Mouse (Mus musculus): ENCODE data around the gene Aqp8. TPM values are rescaled to one million over a fixed set of nuclear protein-coding genes. Genes with fewer than 3 reads are reported as not detected.

Aqp8 gene
- total RNA-seq, 2 experiments from 2014 or later = not detected

- 0 out of 2 replicates have a peak, but pooled peaks have one; percentile 20 for ATAC-seq (replicated peaks; ENCODE audit: low FRiP score, poor library complexity, severe bottlenecking)
Observed at GRCm38 (mm10) chr7:123465692-123466387, 3.7 kb downstream of the Aqp8 start.

- no peak for ATAC-seq (replicated peaks; ENCODE audit: low FRiP score, poor library complexity, severe bottlenecking)
Observed at GRCm38 (mm10) chr7:123467961-123468360, 5.9 kb downstream of the Aqp8 start.

- no peak for ATAC-seq (replicated peaks; ENCODE audit: low FRiP score, poor library complexity, severe bottlenecking)
Observed at GRCm38 (mm10) chr7:123487703-123488102, 25.6 kb downstream of the Aqp8 start.

GRCm38 (mm10) chr7:123499481-123500238, 37.6 kb downstream of the Aqp8 start:
- ATAC-seq (replicated peaks; ENCODE audit: low FRiP score, poor library complexity, severe bottlenecking) = no peak

- ATAC-seq (replicated peaks; ENCODE audit: low FRiP score, poor library complexity, severe bottlenecking) = no peak
Observed at GRCm38 (mm10) chr7:123500239-123501219, 38.4 kb downstream of the Aqp8 start, which contains the start of gene Zkscan2. Gene Zkscan2 (minus strand): TSS chr7:123500449.

- no peak for ATAC-seq (replicated peaks; ENCODE audit: low FRiP score, poor library complexity, severe bottlenecking)
Observed at GRCm38 (mm10) chr7:123503358-123503757, 41.3 kb downstream of the Aqp8 start.

- no peak for ATAC-seq (replicated peaks; ENCODE audit: low FRiP score, poor library complexity, severe bottlenecking)
Observed at GRCm38 (mm10) chr7:123507946-123508345, 45.9 kb downstream of the Aqp8 start.

Other genes with a start within 250 kb of the Aqp8 start
- gene Slc5a11, start 247.5 kb upstream of the Aqp8 start, total RNA-seq (2015; ENCODE audit: low replicate concordance) = not detected in 2 replicates
- gene Slc5a11, start 247.5 kb upstream of the Aqp8 start, total RNA-seq (2017; ENCODE audit: low replicate concordance) = not detected in 2 replicates
- 16.8 and 24.9 TPM in 2 replicates for gene Lcmt1, start 92.5 kb upstream of the Aqp8 start, total RNA-seq (2015; ENCODE audit: low replicate concordance)
- gene Lcmt1, start 92.5 kb upstream of the Aqp8 start, total RNA-seq (2017; ENCODE audit: low replicate concordance) = 16.0 and 21.4 TPM in 2 replicates
- gene Arhgap17, start 92.4 kb upstream of the Aqp8 start, total RNA-seq (2015; ENCODE audit: low replicate concordance) = 32.8 and 34.0 TPM in 2 replicates
- 11.4 and 15.7 TPM in 2 replicates for gene Arhgap17, start 92.4 kb upstream of the Aqp8 start, total RNA-seq (2017; ENCODE audit: low replicate concordance)
- gene Zkscan2, start 38.2 kb downstream of the Aqp8 start, total RNA-seq (2015; ENCODE audit: low replicate concordance) = not detected in 2 replicates
- not detected in 2 replicates for gene Zkscan2, start 38.2 kb downstream of the Aqp8 start, total RNA-seq (2017; ENCODE audit: low replicate concordance)